Mouse (Mus musculus) Muller cell, postnatal 12 days (primary cell): ENCODE measurements around the gene Kcnq1.

Experiments
- DNase-seq: peaks from one replicate; pipeline ENCODE4 v3.0.0-alpha.2; 2015; ENCODE audit errors: inconsistent ontology term

Gene Kcnq1

GRCm38 (mm10) chr7:143313572-143314319 is 207.6 kb downstream of the Kcnq1 start:
- no peak for DNase-seq

GRCm38 (mm10) chr7:143318512-143318911 is 212.3 kb downstream of the Kcnq1 start:
- DNase-seq: no peak

DNA sequence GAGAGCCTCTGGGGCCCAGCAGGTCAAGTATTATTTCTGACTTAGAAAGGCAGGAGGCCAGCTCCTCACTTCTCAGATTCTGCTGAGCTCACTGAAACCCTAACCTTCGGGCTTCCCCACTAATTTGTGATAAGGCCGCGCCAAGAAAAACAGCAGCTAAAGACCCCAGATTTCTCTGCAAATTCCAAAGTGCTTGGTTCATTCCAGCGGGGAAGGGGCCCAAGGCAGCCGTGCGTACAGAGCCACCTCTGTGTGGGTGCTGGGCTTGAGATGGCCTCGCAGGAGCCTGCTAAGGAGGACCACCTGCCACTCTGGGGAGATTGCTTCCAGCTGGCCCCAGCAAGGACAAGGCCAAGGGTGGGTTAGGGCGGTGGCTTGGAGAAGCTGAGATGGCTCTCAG is 214.2 kb downstream of the Kcnq1 start:
- no peak for DNase-seq

DNA sequence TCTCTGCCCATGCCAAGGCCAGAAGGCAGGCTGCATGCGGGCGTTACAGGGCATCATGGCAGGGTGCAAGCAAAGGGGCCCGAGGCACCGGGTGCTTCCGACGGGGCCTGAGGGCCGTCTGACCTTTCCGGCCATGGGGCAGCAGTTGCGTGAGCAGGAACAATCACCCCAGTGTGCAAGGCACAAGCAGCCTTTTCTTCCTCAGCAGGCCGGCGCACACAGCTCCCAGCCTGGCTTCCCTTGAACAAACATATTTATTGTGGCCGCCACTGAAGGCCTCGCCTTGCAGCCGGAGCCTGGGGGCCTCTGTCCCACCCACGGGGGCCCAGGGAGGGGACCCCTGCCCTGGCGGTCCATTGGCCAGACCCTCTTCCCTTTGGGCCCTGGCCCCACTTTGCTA is 218.9 kb downstream of the Kcnq1 start:
- no peak for DNase-seq

DNA sequence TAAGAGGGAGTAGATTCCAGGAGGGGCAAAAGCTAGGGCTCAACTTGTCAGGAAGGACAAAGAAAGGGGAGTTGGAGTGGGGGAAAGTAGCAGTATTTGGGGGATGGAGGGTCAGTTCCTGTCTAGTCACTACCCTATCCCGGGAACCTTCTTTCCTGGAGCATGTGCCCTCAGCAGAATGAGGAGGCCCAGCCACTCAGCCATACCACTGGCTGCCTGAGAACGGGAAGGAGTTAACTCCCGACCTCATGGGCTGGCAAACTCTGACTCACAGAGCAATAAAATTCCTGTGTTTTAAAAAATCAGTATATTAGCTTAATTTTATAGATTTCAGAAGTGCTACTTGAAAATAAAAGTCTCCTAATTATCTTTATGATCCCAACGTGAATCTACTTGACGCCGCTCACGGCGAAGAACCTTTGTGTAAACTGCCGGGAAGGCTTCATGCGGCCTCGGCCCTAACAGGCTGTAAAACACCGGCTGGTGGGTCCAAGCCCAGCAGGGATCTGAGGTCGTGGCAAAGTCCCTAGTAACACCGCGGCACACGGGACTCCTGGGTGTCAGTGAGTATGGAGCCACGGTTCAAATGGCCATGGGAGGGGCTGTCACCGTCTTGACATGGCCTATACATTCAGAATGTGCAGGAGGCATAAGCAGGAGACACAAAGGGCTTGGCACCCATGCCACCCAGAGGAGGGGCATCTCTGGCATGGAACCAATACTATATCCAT is 222.2 kb downstream of the Kcnq1 start:
- no peak for DNase-seq

DNA sequence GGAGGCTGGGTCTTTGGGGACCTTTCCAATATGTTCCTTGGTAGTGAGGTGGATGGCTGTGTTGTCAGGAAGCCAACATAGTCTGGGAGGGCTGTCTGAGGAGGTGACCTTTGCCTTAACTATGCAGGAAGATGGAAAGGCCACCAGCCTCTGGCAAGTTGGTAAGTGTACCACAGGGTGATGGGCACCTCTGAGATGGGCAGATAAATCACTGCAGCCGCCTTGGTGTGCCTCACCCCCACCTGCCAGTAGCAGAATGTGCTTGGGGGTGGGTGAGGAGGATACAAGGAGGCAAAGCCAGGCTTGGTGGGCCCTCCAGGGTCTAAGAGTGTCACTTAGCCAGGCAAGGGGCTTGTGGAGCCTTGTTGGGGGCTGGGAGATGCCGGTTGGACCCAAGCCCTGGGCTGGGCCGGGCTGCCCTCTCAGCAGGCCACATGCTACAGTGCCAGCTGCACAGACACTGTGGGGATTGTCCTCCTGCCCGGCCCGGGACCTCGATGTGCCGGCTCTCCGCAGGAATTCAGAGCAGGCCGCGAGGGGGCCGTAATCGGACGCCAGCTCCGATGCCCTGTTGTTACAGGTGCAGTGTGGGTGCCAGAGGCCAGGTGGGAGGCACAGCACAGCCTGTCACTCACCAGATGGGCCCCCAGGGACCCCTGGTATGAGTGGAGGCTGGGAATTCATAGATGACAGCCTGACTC is 223.1 kb downstream of the Kcnq1 start:
- DNase-seq: peak; percentile 70

DNA sequence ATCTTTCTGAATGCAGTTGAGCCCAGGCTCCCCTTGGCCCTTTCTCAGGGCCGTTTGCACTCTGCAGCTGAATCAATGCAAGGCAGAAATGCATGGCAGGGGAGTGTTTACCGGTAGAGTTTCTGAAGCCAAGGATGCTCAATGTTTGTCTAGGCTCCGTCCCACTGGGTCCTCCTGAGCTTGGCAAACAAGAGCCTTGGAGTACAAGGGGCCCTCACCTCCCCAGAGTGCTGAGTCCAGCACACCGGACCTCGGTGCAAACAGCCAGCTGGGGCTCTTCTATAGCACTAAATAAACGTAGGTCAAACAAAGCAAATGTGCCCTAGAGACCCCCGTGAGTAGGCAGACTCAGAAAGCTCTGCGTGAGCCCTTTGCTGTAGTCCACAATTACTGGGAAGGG is 226.9 kb downstream of the Kcnq1 start:
- no peak for DNase-seq

DNA sequence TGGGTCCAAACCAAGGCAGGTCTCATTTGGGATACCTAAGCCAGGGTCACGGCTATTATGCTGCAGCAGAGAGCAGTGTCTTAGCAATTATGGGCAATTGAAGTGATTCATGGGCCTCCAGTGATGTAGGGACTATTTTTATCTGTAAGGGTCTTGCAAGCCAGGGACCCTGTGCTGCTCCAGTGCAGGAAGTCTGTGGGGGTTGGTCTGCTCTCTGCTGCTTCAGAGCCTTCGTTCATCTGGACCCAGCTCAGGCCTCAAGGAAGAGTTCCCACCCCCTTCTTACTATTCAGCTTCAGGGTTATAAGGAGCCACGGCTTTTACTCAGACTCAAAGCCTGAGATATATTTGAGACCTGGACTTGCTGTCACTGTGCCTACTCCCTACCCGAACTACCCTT is 227.4 kb downstream of the Kcnq1 start:
- DNase-seq: no peak

DNA sequence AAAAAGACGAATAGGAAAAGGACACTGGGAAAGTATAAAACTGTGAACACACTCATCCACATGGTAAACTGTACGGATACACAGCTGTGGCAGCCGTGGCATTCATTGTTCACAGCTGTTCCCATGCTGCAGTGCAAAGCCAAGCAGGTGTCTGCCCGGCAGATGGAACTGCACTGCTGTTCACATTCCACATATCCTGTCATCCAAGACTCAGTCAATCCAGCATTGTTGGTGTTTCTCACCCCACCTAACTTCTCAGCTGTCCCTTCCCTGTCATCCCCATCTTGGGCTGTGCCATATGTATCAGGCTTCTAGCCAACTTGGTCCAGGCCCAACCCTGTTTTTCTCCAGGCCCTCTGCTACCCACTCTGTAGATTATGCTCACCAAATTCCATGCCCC is 232.5 kb downstream of the Kcnq1 start:
- DNase-seq: no peak

DNA sequence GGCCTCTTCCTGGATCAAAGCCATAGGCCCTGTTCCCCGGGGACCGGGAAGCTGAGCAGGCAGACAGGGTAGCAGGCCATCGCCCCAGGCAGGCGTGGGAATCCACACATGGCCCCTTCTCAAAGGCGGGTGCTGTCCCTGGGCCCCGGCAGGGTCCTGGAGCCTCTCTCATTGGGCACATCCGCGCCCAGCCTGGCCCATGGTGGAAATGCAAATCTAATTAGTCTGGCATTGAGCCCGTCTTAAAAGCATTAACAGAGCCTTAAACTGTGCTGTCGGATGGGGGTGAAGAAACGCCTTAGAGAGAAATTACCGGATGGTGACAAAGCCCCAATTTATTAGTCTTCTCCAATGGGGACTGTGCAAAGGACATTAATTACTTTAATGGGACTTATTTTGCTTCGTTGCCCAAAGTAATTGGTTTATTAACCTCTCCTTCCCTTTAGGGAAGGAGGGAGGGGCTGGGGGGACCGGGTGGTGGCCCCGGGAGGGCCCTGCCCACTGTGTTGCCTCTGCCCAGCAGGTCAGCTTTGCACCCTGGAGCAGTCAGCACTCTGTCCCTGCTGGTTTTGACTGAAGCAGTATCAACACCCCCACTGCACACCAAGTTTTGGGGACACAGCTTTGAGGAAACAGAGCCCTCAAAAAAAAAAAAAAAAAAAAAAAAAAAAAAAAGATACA is 234.6 kb downstream of the Kcnq1 start:
- no peak for DNase-seq

GRCm38 (mm10) chr7:143341301-143341980 is 235.3 kb downstream of the Kcnq1 start:
- DNase-seq: no peak

DNA sequence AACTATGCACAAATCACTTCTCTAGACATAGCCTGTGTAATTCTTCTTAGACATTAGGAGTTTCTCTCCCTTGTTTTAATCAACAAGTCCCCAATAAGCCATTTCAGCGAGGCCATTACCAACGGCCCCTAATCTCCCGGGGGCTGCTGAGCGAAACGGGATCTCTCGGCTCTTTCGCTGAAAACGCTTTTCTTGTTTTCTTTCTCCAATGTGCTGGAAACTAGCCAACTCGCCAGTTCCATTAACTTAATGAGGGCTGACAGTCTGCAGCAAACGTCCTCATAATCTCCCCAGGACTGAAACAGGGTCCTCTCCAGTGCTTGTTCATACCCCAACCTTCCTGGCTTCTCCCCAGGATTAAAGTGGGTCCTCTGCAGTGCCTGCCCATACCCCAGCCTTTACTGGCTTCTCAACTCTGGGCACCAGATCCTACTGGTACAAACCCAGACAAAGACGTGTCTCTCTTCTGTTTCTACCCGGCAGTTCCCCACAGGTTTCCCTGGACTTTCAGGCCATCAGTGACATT is 237.7 kb downstream of the Kcnq1 start:
- DNase-seq: peak; percentile 53

DNA sequence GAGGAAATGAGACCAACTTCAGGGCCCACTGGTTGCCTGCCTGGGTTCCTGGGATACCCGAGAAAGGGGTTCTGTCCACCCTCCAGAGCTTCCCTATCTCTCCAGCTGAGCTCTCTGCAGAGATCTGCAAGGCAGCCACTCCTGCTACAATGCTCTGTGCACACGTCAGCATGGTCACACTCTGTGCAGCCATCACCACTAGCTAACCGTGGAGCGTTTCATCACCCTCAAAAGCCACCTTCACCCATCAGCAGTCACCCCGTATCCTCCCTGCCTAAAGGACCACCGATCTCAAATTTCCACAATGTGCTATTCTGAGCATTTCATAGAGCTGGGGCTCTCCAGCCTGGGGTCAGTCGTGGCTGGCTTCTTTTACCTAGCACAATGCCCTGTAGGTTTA is 243.1 kb downstream of the Kcnq1 start:
- DNase-seq: no peak

DNA sequence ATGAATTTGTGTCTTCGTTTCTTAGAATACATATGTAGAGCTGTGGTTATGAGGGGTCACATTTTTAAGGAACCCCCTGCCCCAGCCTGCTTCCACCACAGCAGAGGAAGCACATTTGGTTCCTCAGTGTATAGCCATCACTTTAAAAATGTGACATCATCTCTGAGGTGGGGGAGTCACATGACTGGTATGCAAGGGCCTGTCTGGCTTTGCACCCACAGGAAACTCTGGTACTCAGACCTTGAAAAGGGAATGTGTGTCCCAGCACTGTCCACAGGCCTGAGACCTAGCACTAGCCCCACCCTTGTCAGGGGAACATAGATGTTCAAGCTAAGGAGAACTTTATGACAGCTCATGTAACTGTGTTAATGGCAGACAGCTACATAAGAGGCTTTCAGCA is 243.7 kb downstream of the Kcnq1 start:
- no peak for DNase-seq

DNA sequence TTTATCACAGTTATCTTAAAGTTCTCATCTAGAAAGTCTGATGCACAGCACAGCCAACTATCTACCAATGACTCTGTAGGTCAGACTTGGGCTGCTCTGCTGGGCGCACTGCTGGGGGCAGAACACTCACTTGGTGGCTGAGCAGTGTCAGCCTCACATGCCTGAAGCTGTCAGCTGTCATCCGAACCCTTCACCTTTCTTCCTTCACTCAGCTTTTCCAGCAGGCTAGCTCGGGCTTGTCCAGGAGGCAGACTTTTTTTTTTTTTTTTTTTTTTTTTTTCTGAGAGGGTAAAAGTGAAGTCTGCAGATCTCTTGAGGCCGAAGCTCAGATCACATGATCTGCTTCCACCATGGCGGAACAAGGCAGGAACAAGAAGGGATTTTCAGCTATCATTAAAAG is 249.7 kb downstream of the Kcnq1 start:
- DNase-seq: no peak

DNA sequence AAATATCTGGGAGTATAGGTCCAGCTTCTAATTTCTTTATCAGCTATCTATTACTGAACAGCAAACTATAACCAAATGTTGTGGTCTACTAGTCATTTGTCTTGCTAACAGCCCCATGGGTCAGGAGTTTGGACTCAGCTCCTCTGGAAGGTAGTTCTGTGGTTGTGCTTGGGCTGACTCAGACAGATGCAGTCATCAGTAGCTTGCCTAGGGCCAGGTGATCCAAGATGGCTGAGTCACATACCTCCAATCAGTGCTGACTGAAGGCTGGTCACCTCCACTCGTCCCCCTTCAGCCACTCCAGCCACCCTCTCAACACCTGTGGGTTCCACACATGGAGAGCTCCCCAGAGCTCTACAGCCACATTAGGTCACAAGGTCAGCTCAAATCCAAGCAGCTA is 250.9 kb downstream of the Kcnq1 start:
- DNase-seq: no peak

GRCm38 (mm10) chr7:143357831-143358230 is 251.7 kb downstream of the Kcnq1 start:
- DNase-seq: no peak

DNA sequence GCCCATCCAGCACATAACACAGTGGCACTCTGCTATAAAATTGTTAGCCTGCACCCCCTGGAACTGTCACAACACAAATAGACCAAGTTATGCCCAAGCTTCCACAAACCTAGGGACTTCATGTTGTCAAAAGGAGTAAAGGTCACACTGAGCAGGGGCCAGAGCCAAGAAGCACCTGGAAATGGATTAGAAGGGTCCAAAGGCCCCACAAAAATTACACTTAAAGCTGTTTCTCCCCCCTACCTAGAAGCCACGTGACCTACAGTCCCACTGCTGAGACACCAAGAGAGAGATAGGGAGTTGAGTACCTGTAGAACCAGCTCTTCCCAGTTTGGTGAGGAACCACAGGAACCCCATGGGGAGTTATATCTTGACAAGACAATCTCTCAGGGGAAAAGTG is 253.6 kb downstream of the Kcnq1 start:
- DNase-seq: no peak

DNA sequence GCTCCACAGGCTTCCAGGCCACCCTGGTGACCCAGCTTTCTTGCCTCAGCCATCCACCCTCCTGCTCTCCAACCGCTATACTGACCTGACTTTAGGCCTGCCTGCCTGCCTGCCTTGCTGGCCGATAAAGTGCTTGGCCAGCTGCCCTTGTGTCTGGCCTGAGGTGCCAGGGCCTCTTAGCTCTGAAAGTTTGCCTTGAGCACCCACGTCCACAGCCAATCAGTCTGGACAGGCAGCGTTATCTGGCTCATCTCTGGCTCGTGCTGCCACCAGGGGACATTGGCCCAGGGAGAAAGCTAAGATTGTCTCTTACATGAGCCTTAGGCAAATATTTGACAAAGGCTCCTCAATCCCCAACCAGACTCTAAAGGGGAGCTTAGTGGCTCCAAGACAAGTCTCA is 254.6 kb downstream of the Kcnq1 start:
- DNase-seq: no peak

DNA sequence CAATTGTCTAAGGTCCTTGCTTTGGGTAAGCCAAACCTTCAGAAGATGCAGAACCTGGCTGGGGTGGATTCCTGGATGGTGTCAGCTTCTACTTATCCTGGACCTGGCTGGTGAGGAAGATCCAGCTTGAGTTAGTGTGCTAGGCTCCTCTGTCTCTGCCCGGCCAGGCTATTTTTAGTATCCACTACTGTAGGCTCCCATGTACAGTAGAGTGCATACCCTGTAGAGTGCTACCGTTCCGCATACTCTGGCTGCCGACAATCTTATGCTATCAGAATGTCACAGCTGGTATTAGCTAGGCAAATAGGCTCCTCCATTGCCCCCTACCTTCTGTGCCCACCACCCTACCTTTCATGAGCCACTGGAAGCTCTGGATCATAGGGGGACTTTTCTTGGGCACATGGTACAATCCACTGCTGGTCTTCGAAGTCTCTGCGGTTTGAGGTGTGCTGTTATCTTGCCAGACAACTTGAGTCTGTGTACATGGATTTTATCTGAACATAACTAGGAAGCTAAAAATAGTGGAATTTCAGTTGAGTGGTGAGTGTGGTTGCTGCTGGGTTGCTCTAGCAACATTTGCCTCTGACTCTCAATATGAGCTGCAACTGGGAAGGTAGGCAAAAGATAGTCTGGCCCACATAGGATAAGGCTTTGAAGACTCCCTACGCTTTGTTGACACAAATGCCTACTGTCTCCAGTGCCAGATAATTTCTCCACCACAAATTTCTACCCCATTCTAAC is 258.1 kb downstream of the Kcnq1 start:
- no peak for DNase-seq
